Mouse (Mus musculus) stomach, postnatal 0 days (tissue): ENCODE results near the gene Sugp2.

Experiments used
- CTCF ChIP-seq: IDR thresholded peaks from 2 replicates; pipeline ENCODE4 v1.5.1; 2016; ENCODE audit warnings: antibody characterized with exemption, low read depth, mild to moderate bottlenecking, moderate library complexity
- EP300 ChIP-seq: optimal IDR thresholded peaks from 2 replicates; pipeline ENCODE3; 2016; ENCODE audit warnings: antibody characterized with exemption

DNA sequence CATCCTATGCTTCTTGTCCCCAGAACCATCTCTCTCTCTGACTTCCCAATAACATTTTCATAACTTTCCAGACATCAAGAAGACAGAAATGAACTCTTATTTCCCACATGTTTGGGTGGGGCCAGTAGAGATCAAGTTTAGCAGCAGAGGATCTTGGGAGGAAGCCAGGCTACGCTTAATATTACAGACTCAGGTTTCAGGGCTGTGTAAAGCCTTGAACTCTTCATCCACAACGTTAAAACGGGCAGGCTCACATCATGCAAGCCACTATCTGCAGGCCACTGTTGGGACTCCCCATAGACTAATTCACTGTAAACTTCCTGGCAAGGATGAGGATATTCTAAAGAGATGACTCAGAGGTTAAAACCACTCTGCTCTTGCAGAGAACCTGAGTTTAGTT lies 19.6 kb upstream of the Sugp2 start:
- no peak for TF ChIP-seq CTCF
- TF ChIP-seq EP300 = no peak
